Mouse (Mus musculus) forebrain, embryonic 15.5 days (tissue): Measurements from ENCODE around the gene Bmp6. TPM values are rescaled to one million over a fixed set of nuclear protein-coding genes. Genes with fewer than 3 reads are reported as not detected.

Experiments used
- ATAC-seq: fragments of 200-750 bp; cut with Nextera tagmentation; replicated peaks from 2 replicates; pipeline ENCODE4 v1.8.0; 2017; ENCODE audit warnings: mild to moderate bottlenecking, moderate TSS enrichment, moderate library complexity
- H3K27ac ChIP-seq: fragments of 300-500 bp; sonication (generic); replicated peaks from 2 replicates; pipeline ENCODE4 v1.5.1; 2015; ENCODE audit warnings: mild to moderate bottlenecking, inconsistent platforms
- H3K27me3 ChIP-seq: fragments of 300-500 bp; sonication (generic); 2 replicates; pipeline ENCODE4 v1.6.1; 2015; ENCODE audit warnings: inconsistent platforms
- H3K36me3 ChIP-seq: fragments of 300-500 bp; sonication (generic); 2 replicates; pipeline ENCODE4 v1.6.1; 2015; ENCODE audit warnings: mild to moderate bottlenecking, inconsistent platforms
- H3K4me1 ChIP-seq: fragments of 300-500 bp; sonication (generic); 2 replicates; pipeline ENCODE4 v1.6.1; 2015; ENCODE audit warnings: inconsistent platforms
- H3K4me2 ChIP-seq: fragments of 300-500 bp; sonication (generic); replicated peaks from 2 replicates; pipeline ENCODE4 v1.6.1; 2015; ENCODE audit warnings: mild to moderate bottlenecking, inconsistent platforms
- H3K4me3 ChIP-seq: fragments of 300-500 bp; sonication (generic); 2 replicates; pipeline ENCODE4 v1.5.1; 2015; ENCODE audit warnings: mild to moderate bottlenecking, inconsistent platforms
- H3K9ac ChIP-seq: fragments of 300-500 bp; sonication (generic); replicated peaks from 2 replicates; pipeline ENCODE4 v1.6.1; 2015; ENCODE audit warnings: mild to moderate bottlenecking, inconsistent platforms
- H3K9me3 ChIP-seq: fragments of 300-500 bp; sonication (generic); 2 replicates; pipeline ENCODE4 v1.6.1; 2016; ENCODE audit warnings: inconsistent platforms
- WGBS: fragments of 180-500 bp; shearing (Covaris S2); methylation state at CpG from one replicate; pipeline ENCODE4 v1.1.7; 2015; ENCODE audit warnings: mixed read lengths; 5-methylcytosine and 5-hydroxymethylcytosine counted together
- polyA plus RNA-seq: library from polyadenylated mRNA; unstranded; fragments of >200 nt; fragmentation: Nextera tagmentation; extraction: Ambion mirVana; gene quantifications from 2 replicates; pipeline ENCODE4 v1.2.1, GENCODE M21; 2015

Bmp6 gene
- polyA plus RNA-seq, 1 experiment from 2014 or later = 1.9 TPM

GRCm38 (mm10) chr13:38525261-38525660 is 180.4 kb downstream of the Bmp6 start:
- Histone ChIP-seq H3K4me2 (no peak overlapping the region), H3K9ac (no peak overlapping the region), H3K27ac (no peak overlapping the region), H3K4me3 (no peak overlapping the region), H3K27me3 (no peaks in the 10 kb centered on the region), H3K9me3 (no peaks in the 10 kb centered on the region), H3K36me3 (no peaks in the 10 kb centered on the region), H3K4me1 (peaks cover 15% of the 10 kb centered on the region)
- WGBS = 84% methylated on average over 3 of the region's 3 CpGs
- ATAC-seq = no peak

- Histone ChIP-seq H3K27me3 (no peaks in the 10 kb centered on the region), H3K4me1 (peaks cover 15% of the 10 kb centered on the region), H3K9ac (no peak overlapping the region), H3K27ac (no peak overlapping the region), H3K4me3 (no peak overlapping the region), H3K36me3 (no peaks in the 10 kb centered on the region), H3K4me2 (no peak overlapping the region), H3K9me3 (no peaks in the 10 kb centered on the region)
- 78% methylated on average over 2 of the region's 2 CpGs for WGBS
- ATAC-seq = no peak
These were observed 181.2 kb downstream of the Bmp6 start for GRCm38 (mm10) chr13:38526116-38526515.

GRCm38 (mm10) chr13:38527041-38527796 is 182.3 kb downstream of the Bmp6 start:
- Histone ChIP-seq H3K27me3 (no peaks in the 10 kb centered on the region), H3K4me1 (peaks cover 15% of the 10 kb centered on the region), H3K9ac (peak overlapping the region; percentile 72), H3K36me3 (no peaks in the 10 kb centered on the region), H3K9me3 (no peaks in the 10 kb centered on the region), H3K4me3 (peak overlapping the region; percentile 75), H3K4me2 (peak overlapping the region; percentile 86), H3K27ac (peak overlapping the region; percentile 76)
- WGBS = 5% methylated on average over 15 of the region's 15 CpGs
- ATAC-seq = peak; percentile 24

GRCm38 (mm10) chr13:38527797-38528650 is 183.1 kb downstream of the Bmp6 start:
- Histone ChIP-seq H3K9ac (peak overlapping the region; percentile 72), H3K27me3 (no peaks in the 10 kb centered on the region), H3K4me1 (peaks cover 15% of the 10 kb centered on the region), H3K9me3 (no peaks in the 10 kb centered on the region), H3K4me3 (peak overlapping the region; percentile 75), H3K36me3 (no peaks in the 10 kb centered on the region), H3K4me2 (peak overlapping the region; percentile 86), H3K27ac (peak overlapping the region; percentile 76)
- under 1% methylated on average over 84 of the region's 87 CpGs for WGBS
- peak; percentile 94 for ATAC-seq

GRCm38 (mm10) chr13:38528687-38529294 is 183.9 kb downstream of the Bmp6 start, which contains the start of gene Txndc5:
TSS of gene Txndc5 (minus strand) at chr13:38528824.
- Histone ChIP-seq H3K27me3 (no peaks in the 10 kb centered on the region), H3K4me2 (peak within 1 kb of the TSS; percentile 86), H3K4me3 (peak within 1 kb of the TSS; percentile 75), H3K9me3 (no peaks in the 10 kb centered on the region), H3K36me3 (no peaks in the 10 kb centered on the region), H3K27ac (peak within 1 kb of the TSS; percentile 76), H3K9ac (peak within 1 kb of the TSS; percentile 72), H3K4me1 (peaks cover 15% of the 10 kb centered on the region)
- 54% methylated on average over 9 of the region's 9 CpGs for WGBS
- peak; percentile 18 for ATAC-seq

GRCm38 (mm10) chr13:38529576-38529975 is 184.7 kb downstream of the Bmp6 start:
- no peak for ATAC-seq

GRCm38 (mm10) chr13:38531498-38531897 is 186.6 kb downstream of the Bmp6 start:
- no peak overlapping the region for H3K27ac ChIP-seq
- H3K36me3 ChIP-seq = no peaks in the 10 kb centered on the region
- 93% methylated on average over 4 of the region's 4 CpGs for WGBS
- H3K9me3 ChIP-seq = no peaks in the 10 kb centered on the region
- peaks cover 11% of the 10 kb centered on the region for H3K4me1 ChIP-seq
- no peak overlapping the region for H3K4me2 ChIP-seq
- no peaks in the 10 kb centered on the region for H3K27me3 ChIP-seq
- no peak for ATAC-seq
- H3K4me3 ChIP-seq = no peak overlapping the region
- no peak overlapping the region for H3K9ac ChIP-seq

More at GRCm38 (mm10) chr13:38529576-38529975, 184.7 kb downstream of the Bmp6 start:
- no peak overlapping the region for H3K9ac ChIP-seq
- H3K27ac ChIP-seq = no peak overlapping the region
- H3K4me2 ChIP-seq = no peak overlapping the region
- H3K4me3 ChIP-seq = no peak overlapping the region
- no peaks in the 10 kb centered on the region for H3K9me3 ChIP-seq
- 94% methylated on average over 6 of the region's 6 CpGs for WGBS
- no peaks in the 10 kb centered on the region for H3K36me3 ChIP-seq
- peaks cover 15% of the 10 kb centered on the region for H3K4me1 ChIP-seq
- no peaks in the 10 kb centered on the region for H3K27me3 ChIP-seq

GRCm38 (mm10) chr13:38533461-38533860 is 188.6 kb downstream of the Bmp6 start:
- no peak overlapping the region for H3K9ac ChIP-seq
- H3K27me3 ChIP-seq = no peaks in the 10 kb centered on the region
- no peak overlapping the region for H3K4me2 ChIP-seq
- H3K36me3 ChIP-seq = no peaks in the 10 kb centered on the region
- H3K4me3 ChIP-seq = no peak overlapping the region
- no peaks in the 10 kb centered on the region for H3K9me3 ChIP-seq
- ATAC-seq = no peak
- no peak overlapping the region for H3K27ac ChIP-seq
- H3K4me1 ChIP-seq = peaks cover 3% of the 10 kb centered on the region; the same call in 1 of the 2 replicates
- 87% methylated on average over 10 of the region's 10 CpGs for WGBS

- Histone ChIP-seq H3K27ac (no peak overlapping the region), H3K27me3 (no peaks in the 10 kb centered on the region), H3K9me3 (no peaks in the 10 kb centered on the region), H3K9ac (no peak overlapping the region), H3K4me1 (no peaks in the 10 kb centered on the region), H3K4me3 (no peak overlapping the region), H3K36me3 (no peaks in the 10 kb centered on the region), H3K4me2 (no peak overlapping the region)
- ATAC-seq = no peak
- WGBS = 60% methylated on average over 6 of the region's 6 CpGs
These were observed 189.1 kb downstream of the Bmp6 start for GRCm38 (mm10) chr13:38534016-38534415.

- Histone ChIP-seq H3K9ac (no peak overlapping the region), H3K36me3 (no peaks in the 10 kb centered on the region), H3K4me3 (no peak overlapping the region), H3K9me3 (no peaks in the 10 kb centered on the region), H3K4me2 (no peak overlapping the region), H3K27me3 (no peaks in the 10 kb centered on the region), H3K27ac (no peak overlapping the region), H3K4me1 (no peaks in the 10 kb centered on the region)
- no peak for ATAC-seq
- 92% methylated on average over 6 of the region's 6 CpGs for WGBS
These were observed 189.8 kb downstream of the Bmp6 start for GRCm38 (mm10) chr13:38534731-38535130.

- H3K4me3 ChIP-seq = no peak overlapping the region
- no peaks in the 10 kb centered on the region for H3K36me3 ChIP-seq
- H3K27me3 ChIP-seq = no peaks in the 10 kb centered on the region
- H3K4me2 ChIP-seq = no peak overlapping the region
- no peaks in the 10 kb centered on the region for H3K9me3 ChIP-seq
- 0 out of 2 replicates have a peak, but pooled peaks have one; percentile 48 for ATAC-seq
- no peaks in the 10 kb centered on the region for H3K4me1 ChIP-seq
- no peak overlapping the region for H3K9ac ChIP-seq
- no peak overlapping the region for H3K27ac ChIP-seq
These were observed 192.6 kb downstream of the Bmp6 start for GRCm38 (mm10) chr13:38537521-38537920.
